Mouse (Mus musculus) intestine, postnatal 0 days (tissue): ENCODE data around the gene Dusp12. TPM values are rescaled to one million over a fixed set of nuclear protein-coding genes. Genes with fewer than 3 reads are reported as not detected.

Experiments
- ATAC-seq: fragments of 200-750 bp; cut with Nextera tagmentation; 2 replicates; pipeline ENCODE4 v1.8.0; 2017; ENCODE audit warnings: mild to moderate bottlenecking, moderate TSS enrichment, moderate library complexity
- H3K27ac ChIP-seq: fragments of 300-500 bp; sonication (generic); 2 replicates; pipeline ENCODE4 v1.5.1; 2014; ENCODE audit warnings: mild to moderate bottlenecking, low read depth, low read length, moderate library complexity
- H3K27me3 ChIP-seq: fragments of 300-500 bp; sonication (generic); replicated peaks from 2 replicates; pipeline ENCODE4 v1.6.1; 2014; ENCODE audit warnings: low read length, mixed read lengths; ENCODE audit not compliant: control insufficient read depth, insufficient read depth
- H3K36me3 ChIP-seq: fragments of 300-500 bp; sonication (generic); 2 replicates; pipeline ENCODE4 v1.6.1; 2014; ENCODE audit warnings: mild to moderate bottlenecking, moderate library complexity; ENCODE audit not compliant: control insufficient read depth, insufficient read depth
- H3K4me1 ChIP-seq: fragments of 300-500 bp; sonication (generic); replicated peaks from 2 replicates; pipeline ENCODE4 v1.6.1; 2014; ENCODE audit warnings: antibody characterized with exemption, low read length, mixed read lengths; ENCODE audit not compliant: control insufficient read depth, insufficient read depth
- H3K4me2 ChIP-seq: fragments of 300-500 bp; sonication (generic); replicated peaks from 2 replicates; pipeline ENCODE4 v1.6.1; 2014; ENCODE audit warnings: low read depth, mild to moderate bottlenecking, moderate library complexity
- H3K4me3 ChIP-seq: fragments of 300-500 bp; sonication (generic); 2 replicates; pipeline ENCODE4 v1.5.1; 2014; ENCODE audit warnings: low read depth, low read length
- H3K9ac ChIP-seq: fragments of 300-500 bp; sonication (generic); 2 replicates; pipeline ENCODE4 v1.6.1; 2014; ENCODE audit warnings: mild to moderate bottlenecking, low read depth, low read length
- H3K9me3 ChIP-seq: fragments of 300-500 bp; sonication (generic); 2 replicates; pipeline ENCODE4 v1.6.1; 2016; ENCODE audit warnings: mixed run types; ENCODE audit not compliant: control insufficient read depth
- CTCF ChIP-seq: sonication (generic); IDR thresholded peaks from 2 replicates; pipeline ENCODE4 v1.5.1; 2016; ENCODE audit warnings: low read depth, mild to moderate bottlenecking, control low read depth, antibody characterized with exemption, moderate library complexity
- WGBS: fragments of 180-500 bp; shearing (Covaris S2); extraction: QIAGEN DNeasy Blood & Tissue Kit; methylation state at CpG from one replicate; pipeline ENCODE4 v1.1.7; 2014; 5-methylcytosine and 5-hydroxymethylcytosine counted together
- polyA plus RNA-seq: library from polyadenylated mRNA; unstranded; fragments of >200 nt; fragmentation: Nextera tagmentation; extraction: Ambion mirVana; gene quantifications from 2 replicates; pipeline ENCODE4 v1.2.1, GENCODE M21; 2015

Dusp12 gene
- polyA plus RNA-seq, 1 experiment from 2014 or later = 65.1 TPM

GRCm38 (mm10) chr1:170891646-170892045 lies 6.3 kb upstream of the Dusp12 start:
- H3K27ac ChIP-seq = no peak overlapping the region
- H3K4me1 ChIP-seq = no peaks in the 10 kb centered on the region
- WGBS = 62% methylated on average over 2 of the region's 2 CpGs
- H3K4me2 ChIP-seq = no peak overlapping the region
- no peak overlapping the region for H3K4me3 ChIP-seq
- no peak overlapping the region for H3K9ac ChIP-seq
- no peak for ATAC-seq
- no peaks in the 10 kb centered on the region for H3K27me3 ChIP-seq
- H3K9me3 ChIP-seq = no peaks in the 10 kb centered on the region
- no peaks in the 10 kb centered on the region for H3K36me3 ChIP-seq
- TF ChIP-seq CTCF = no peak

GRCm38 (mm10) chr1:170889310-170889709 lies 4.0 kb upstream of the Dusp12 start:
- Histone ChIP-seq H3K4me1 (no peaks in the 10 kb centered on the region), H3K4me3 (no peak overlapping the region), H3K27me3 (no peaks in the 10 kb centered on the region), H3K36me3 (no peaks in the 10 kb centered on the region), H3K27ac (no peak overlapping the region), H3K9me3 (no peaks in the 10 kb centered on the region), H3K4me2 (no peak overlapping the region), H3K9ac (no peak overlapping the region)
- WGBS = 86% methylated on average over 4 of the region's 4 CpGs
- ATAC-seq = no peak
- no peak for TF ChIP-seq CTCF

DNA sequence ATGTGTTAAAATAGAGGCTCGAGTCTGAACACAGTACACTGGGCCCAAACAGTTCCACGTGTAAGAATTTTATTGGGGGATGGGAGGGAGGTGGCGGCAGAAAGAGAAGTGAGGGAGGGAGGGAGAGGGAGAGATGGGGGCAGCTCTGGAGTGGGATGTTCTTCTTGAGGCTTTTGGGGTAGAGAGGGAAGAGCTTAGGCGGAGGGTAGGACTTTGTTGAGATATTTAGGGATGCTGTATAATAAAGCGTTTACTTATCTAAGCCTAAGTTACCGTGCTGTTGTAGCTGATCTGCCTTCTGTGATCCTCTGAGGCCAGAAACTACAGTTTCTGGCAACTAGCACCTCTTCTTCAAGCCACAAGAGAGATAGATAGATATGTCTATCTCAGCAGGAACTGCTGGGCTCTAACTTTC lies 711 bp upstream of the Dusp12 start:
- H3K4me3 ChIP-seq = peak overlapping the region; percentile 13
- 10% methylated on average over 6 of the region's 6 CpGs for WGBS

DNA sequence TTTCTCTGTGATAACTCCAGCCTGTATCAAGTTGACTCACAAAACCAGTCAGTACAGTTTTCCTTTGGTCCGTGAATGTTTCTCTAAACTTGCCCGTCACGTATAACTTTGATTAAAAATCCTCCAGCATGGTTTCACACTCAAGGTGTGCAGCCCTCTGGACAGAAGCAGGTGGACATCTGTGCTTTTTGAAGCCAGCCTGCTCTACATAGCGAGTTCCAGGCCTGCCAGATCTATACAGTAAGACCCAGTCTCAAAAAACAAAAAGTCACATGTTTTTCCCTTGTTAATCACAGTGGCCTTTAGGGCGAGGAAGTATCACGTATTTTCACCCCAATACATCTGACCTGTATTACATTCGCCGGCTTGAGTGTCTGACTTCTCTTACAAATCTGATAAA lies 950 bp downstream of the Dusp12 start:
- WGBS = 10% methylated on average over 8 of the region's 8 CpGs
- peak overlapping the region; percentile 70 for H3K4me2 ChIP-seq
- H3K9ac ChIP-seq = peak overlapping the region; percentile 47; the same call in 1 of the 2 replicates
- TF ChIP-seq CTCF = no peak
- no peak for ATAC-seq
- H3K9me3 ChIP-seq = no peaks in the 10 kb centered on the region
- H3K36me3 ChIP-seq = peaks cover 13% of the 10 kb centered on the region
- H3K4me1 ChIP-seq = no peaks in the 10 kb centered on the region
- peak overlapping the region; percentile 68 for H3K4me3 ChIP-seq
- H3K27ac ChIP-seq = peak overlapping the region; percentile 95
- H3K27me3 ChIP-seq = no peaks in the 10 kb centered on the region

More for the DNA sequence above, 711 bp upstream of the Dusp12 start:
- no peak for ATAC-seq
- Histone ChIP-seq H3K36me3 (no peaks in the 10 kb centered on the region; the same call in 1 of the 2 replicates), H3K9ac (no peak overlapping the region), H3K27me3 (no peaks in the 10 kb centered on the region), H3K4me2 (peak overlapping the region; percentile 70), H3K27ac (peak overlapping the region; percentile 95), H3K4me1 (no peaks in the 10 kb centered on the region), H3K9me3 (no peaks in the 10 kb centered on the region)
- no peak for TF ChIP-seq CTCF

DNA sequence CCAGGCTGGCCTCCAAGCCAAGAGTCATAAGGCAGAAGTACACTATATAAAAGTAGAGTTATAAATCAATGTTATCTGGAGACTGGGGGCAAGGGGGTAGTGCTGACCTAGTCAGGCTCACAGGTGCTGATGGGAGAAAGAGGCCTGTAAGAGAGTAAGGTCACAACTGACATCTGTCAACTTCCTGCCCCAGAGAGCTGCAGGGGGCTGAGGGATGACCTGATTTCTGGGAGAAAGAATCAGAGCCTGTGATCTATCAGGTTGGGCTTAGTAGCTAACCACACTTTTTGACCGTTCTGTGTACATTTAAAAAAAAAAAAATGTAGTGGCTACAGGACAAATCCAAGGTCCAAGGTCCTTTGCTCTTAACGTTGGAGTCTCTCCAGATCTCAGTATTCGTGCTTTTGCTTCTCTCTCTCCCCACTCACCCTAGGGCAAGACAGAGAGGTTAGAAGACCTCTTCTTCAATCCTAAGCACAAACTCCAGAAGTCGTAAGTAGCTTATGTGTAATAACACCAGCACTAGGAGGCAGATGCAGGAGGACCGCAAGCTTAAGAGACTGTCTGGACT lies 2.3 kb downstream of the Dusp12 start:
- peaks cover 23% of the 10 kb centered on the region for H3K36me3 ChIP-seq
- H3K4me2 ChIP-seq = peak overlapping the region; percentile 70
- H3K4me1 ChIP-seq = no peaks in the 10 kb centered on the region
- H3K27me3 ChIP-seq = no peaks in the 10 kb centered on the region
- no peaks in the 10 kb centered on the region for H3K9me3 ChIP-seq
- 38% methylated on average over 5 of the region's 5 CpGs for WGBS
- 0 out of 2 replicates have a peak overlapping the region, but pooled peaks have one; percentile 22 for H3K9ac ChIP-seq
- H3K27ac ChIP-seq = peak overlapping the region; percentile 95
- H3K4me3 ChIP-seq = peak overlapping the region; percentile 68
- peak; percentile 69 for ATAC-seq
- no peak for TF ChIP-seq CTCF

- no peak overlapping the region for H3K27ac ChIP-seq
- no peak overlapping the region for H3K4me3 ChIP-seq
- no peaks in the 10 kb centered on the region for H3K4me1 ChIP-seq
- peaks cover 27% of the 10 kb centered on the region for H3K36me3 ChIP-seq
- H3K4me2 ChIP-seq = no peak overlapping the region
- H3K27me3 ChIP-seq = no peaks in the 10 kb centered on the region
- no peak for TF ChIP-seq CTCF
- no peaks in the 10 kb centered on the region for H3K9me3 ChIP-seq
- no peak for ATAC-seq
- H3K9ac ChIP-seq = no peak overlapping the region
- 91% methylated on average over 5 of the region's 5 CpGs for whole genome bisulfite sequencing
These were observed 8.4 kb downstream of the Dusp12 start for GRCm38 (mm10) chr1:170876906-170877305.

- 0 out of 2 replicates have a peak, but pooled peaks have one; percentile 16 for TF ChIP-seq CTCF
- WGBS = 44% methylated on average over 3 of the region's 3 CpGs
These were observed 9.7 kb downstream of the Dusp12 start for GRCm38 (mm10) chr1:170875676-170876075.

More at GRCm38 (mm10) chr1:170875676-170876075, 9.7 kb downstream of the Dusp12 start:
- peak; percentile 67 for ATAC-seq
- Histone ChIP-seq H3K4me2 (no peak overlapping the region), H3K27me3 (no peaks in the 10 kb centered on the region), H3K9me3 (no peaks in the 10 kb centered on the region), H3K27ac (0 out of 2 replicates have a peak overlapping the region, but pooled peaks have one; percentile 15), H3K4me3 (no peak overlapping the region), H3K9ac (no peak overlapping the region), H3K4me1 (no peaks in the 10 kb centered on the region), H3K36me3 (peaks cover 26% of the 10 kb centered on the region)
